Mouse (Mus musculus) effector memory CD4-positive, alpha-beta T cell, adult 5 months (primary cell): ENCODE results near the gene Sh3bgrl. TPM values are rescaled to one million over a fixed set of nuclear protein-coding genes. Genes with fewer than 3 reads are reported as not detected.

Experiments
- polyA plus RNA-seq: library from polyadenylated mRNA; unstranded; fragments of 100-300 nt; shearing (Covaris generic); gene quantifications from one replicate; pipeline ENCODE4 v1.2.1, GENCODE M21; 2017

Gene Sh3bgrl
- 54.0 TPM for polyA plus RNA-seq

GRCm38 (mm10) chrX:109095245-109096242, at the start of gene Sh3bgrl:
Gene Sh3bgrl, plus strand, starts transcription at chrX:109095365.

GRCm38 (mm10) chrX:109196468-109196867, 101.3 kb downstream of the Sh3bgrl start, which contains the start of gene Gm6377:
Gene Gm6377, plus strand, starts transcription at chrX:109196756.

Other genes with a start within 250 kb of the Sh3bgrl start
- gene Hmgn5, start 82.0 kb upstream of the Sh3bgrl start, polyA plus RNA-seq: 11.5 TPM
- gene Gm6377, start 101.4 kb downstream of the Sh3bgrl start, polyA plus RNA-seq: 0.14 TPM